Mouse (Mus musculus) heart, postnatal 10 days (tissue): ENCODE measurements around the gene Gatd1. TPM values are rescaled to one million over a fixed set of nuclear protein-coding genes. Genes with fewer than 3 reads are reported as not detected.
"Not testable (repeated sequence)": the region's sequence is repeated elsewhere in the genome, so short reads cannot be mapped to it uniquely, and the experiment has no call there.

ENCODE experiments used
- DNase-seq, 2 experiments: peaks; one replicate each; pipeline ENCODE4 v3.0.0; 2021
- intact Hi-C: fragments of 180-260 bp; cut with DNase I; formaldehyde crosslinking; loops from one replicate; pipeline ENCODE4 v1.15.1; 2025
- total RNA-seq, 2 experiments: library from RNA; stranded (reverse); gene quantifications; 2 replicates each; pipeline ENCODE4 v1.2.3; 2021

The Gatd1 gene
- total RNA-seq = 10 to 100 TPM; 12.2 to 15.0 TPM

- intact Hi-C loops = no loop called here
- peak; percentile 99 to 100 for DNase-seq
Observed at GRCm38 (mm10) chr7:141413809-141414584, at the start of gene Gatd1. TSS of gene Gatd1 (minus strand) at chr7:141414136.

- intact Hi-C loops = no loop called here
- DNase-seq = peak in 1 of 2 experiments; percentile 64
Observed at GRCm38 (mm10) chr7:141462333-141462821, 48.4 kb upstream of the Gatd1 start.

- intact Hi-C loops = no loop called here
Observed at GRCm38 (mm10) chr7:141461521-141462332, 47.8 kb upstream of the Gatd1 start.

GRCm38 (mm10) chr7:141460391-141461113 lies 46.6 kb upstream of the Gatd1 start, which contains the start of gene Cracr2b:
TSS of gene Cracr2b (plus strand) at chr7:141461094.
- peak in 1 of 2 experiments; percentile 47 for DNase-seq
- intact Hi-C loops = no loop called here

More at GRCm38 (mm10) chr7:141461521-141462332, 47.8 kb upstream of the Gatd1 start:
- DNase-seq = peak in 1 of 2 experiments; percentile 59

GRCm38 (mm10) chr7:141460001-141460390 lies 46.1 kb upstream of the Gatd1 start:
- intact Hi-C loops = no loop called here
- peak in 1 of 2 experiments; percentile 58 for DNase-seq

GRCm38 (mm10) chr7:141459301-141459711 lies 45.4 kb upstream of the Gatd1 start:
- intact Hi-C loops = no loop called here
- DNase-seq = peak in 1 of 2 experiments; percentile 23

GRCm38 (mm10) chr7:141458661-141459060 lies 44.7 kb upstream of the Gatd1 start:
- intact Hi-C loops = no loop called here
- no peak for DNase-seq

- DNase-seq = peak in 1 of 2 experiments; percentile 69
- intact Hi-C loops = no loop called here
Observed at GRCm38 (mm10) chr7:141457986-141458660, 44.2 kb upstream of the Gatd1 start.

GRCm38 (mm10) chr7:141457236-141457635 lies 43.3 kb upstream of the Gatd1 start:
- intact Hi-C loops = no loop called here
- no peak for DNase-seq

- intact Hi-C loops = no loop called here
- DNase-seq = peak; percentile 65 to 69
Observed at GRCm38 (mm10) chr7:141456739-141457138, 42.8 kb upstream of the Gatd1 start.

GRCm38 (mm10) chr7:141455610-141456314 lies 41.8 kb upstream of the Gatd1 start:
- peak; percentile 89 to 90 for DNase-seq
- intact Hi-C loops = no loop called here

GRCm38 (mm10) chr7:141454967-141455551 lies 41.1 kb upstream of the Gatd1 start, which contains the start of gene Pnpla2:
TSS of gene Pnpla2 (plus strand) at chr7:141455198.
- intact Hi-C loops = no loop called here

GRCm38 (mm10) chr7:141453636-141454035 lies 39.7 kb upstream of the Gatd1 start:
- no peak for DNase-seq
- intact Hi-C loops = no loop called here

More at GRCm38 (mm10) chr7:141454967-141455551, 41.1 kb upstream of the Gatd1 start, which contains the start of gene Pnpla2:
- peak; percentile 95 to 97 for DNase-seq

- intact Hi-C loops = no loop called here
- no peak for DNase-seq
Observed at GRCm38 (mm10) chr7:141451928-141452327, 38.0 kb upstream of the Gatd1 start.

- peak; percentile 96 for DNase-seq
- intact Hi-C loops = no loop called here
Observed at GRCm38 (mm10) chr7:141447110-141447991, 33.4 kb upstream of the Gatd1 start, which contains the start of gene Rplp2. TSS of gene Rplp2 (plus strand) at chr7:141447370.

- intact Hi-C loops, DNase-seq: not testable (repeated sequence)
Observed at GRCm38 (mm10) chr7:141446374-141446773, 32.4 kb upstream of the Gatd1 start.

GRCm38 (mm10) chr7:141443828-141444237 lies 29.9 kb upstream of the Gatd1 start, which contains the start of gene Pidd1:
TSS of gene Pidd1 (minus strand) at chr7:141444025.
- DNase-seq = peak; percentile 73 to 78
- intact Hi-C loops = no loop called here
